Mouse (Mus musculus): ENCODE measurements at regions not wholly inside any gene's neighbourhood (a gene's known extent, or its start where the extent isn't known, plus 50 kb on each side); places are given as distances from the start of the nearest gene placed in this dataset.

- ATAC-seq (ENCODE audit: insufficient read depth) (no peak), DNase-seq (ENCODE audit: low read depth in 3 of 3, low spot score in 3 of 3) (no peak)
- no peaks in the 10 kb centered on the region for H3K36me3 ChIP-seq (replicated peaks; ENCODE audit: control insufficient read depth, insufficient read depth, low read depth)
- H3K9me3 ChIP-seq (ENCODE audit: control insufficient read depth, low read length) = no peaks in the 10 kb centered on the region
- no peak overlapping the region for H3K4me3 ChIP-seq (ENCODE audit: insufficient read depth in 1 of 2, low read depth in 2 of 2, low read length in 2 of 2)
- H3K27me3 ChIP-seq (ENCODE audit: control insufficient read depth, insufficient read depth, low read length) = no peaks in the 10 kb centered on the region
- H3K9ac ChIP-seq (replicated peaks) = no peak overlapping the region
- no peak overlapping the region for H3K4me2 ChIP-seq (ENCODE audit: low read depth)
- H3K27ac ChIP-seq = no peak overlapping the region
- H3K4me1 ChIP-seq (replicated peaks; ENCODE audit: control insufficient read depth in 2 of 2, insufficient read depth in 2 of 2, low read length in 1 of 2) = no peaks in the 10 kb centered on the region
- 53% methylated on average over 4 of the region's 4 CpGs for WGBS (ENCODE audit: insufficient replicate concordance)
- TF ChIP-seq EP300 (IDR thresholded peaks at IDR 0.05; ENCODE audit: low read depth) (no peak), CTCF (IDR thresholded peaks at IDR 0.05; ENCODE audit: low read depth) (no peak)
These were observed 125.8 kb upstream of the Usp24 start for GRCm38 (mm10) chr4:106190248-106190647.

- ATAC-seq (ENCODE audit: insufficient read depth) (no peak), DNase-seq (ENCODE audit: low read depth in 3 of 3, low spot score in 3 of 3) (no peak)
- TF ChIP-seq EP300 (IDR thresholded peaks at IDR 0.05; ENCODE audit: low read depth) (no peak), CTCF (IDR thresholded peaks at IDR 0.05; ENCODE audit: low read depth) (no peak)
- WGBS (ENCODE audit: insufficient replicate concordance) = 72% methylated on average over 8 of the region's 8 CpGs
- Histone ChIP-seq H3K9me3 (ENCODE audit: control insufficient read depth, low read length) (no peaks in the 10 kb centered on the region), H3K4me3 (ENCODE audit: insufficient read depth in 1 of 2, low read depth in 2 of 2, low read length in 2 of 2) (no peak overlapping the region), H3K36me3 (replicated peaks; ENCODE audit: control insufficient read depth, insufficient read depth, low read depth) (no peaks in the 10 kb centered on the region), H3K9ac (replicated peaks) (no peak overlapping the region), H3K27ac (no peak overlapping the region), H3K27me3 (ENCODE audit: control insufficient read depth, insufficient read depth, low read length) (no peaks in the 10 kb centered on the region), H3K4me1 (replicated peaks; ENCODE audit: control insufficient read depth in 2 of 2, insufficient read depth in 2 of 2, low read length in 1 of 2) (no peaks in the 10 kb centered on the region), H3K4me2 (ENCODE audit: low read depth) (no peak overlapping the region)
These were observed 124.7 kb upstream of the Usp24 start for GRCm38 (mm10) chr4:106191331-106191730.

- H3K27ac ChIP-seq = no peak overlapping the region
- H3K9me3 ChIP-seq (ENCODE audit: control insufficient read depth, low read length) = no peaks in the 10 kb centered on the region
- H3K4me3 ChIP-seq (ENCODE audit: insufficient read depth in 1 of 2, low read depth in 2 of 2, low read length in 2 of 2) = no peak overlapping the region
- WGBS (ENCODE audit: insufficient replicate concordance) = 58% methylated on average over 3 of the region's 3 CpGs
- H3K36me3 ChIP-seq (replicated peaks; ENCODE audit: control insufficient read depth, insufficient read depth, low read depth) = no peaks in the 10 kb centered on the region
- DNase-seq (ENCODE audit: low read depth in 3 of 3, low spot score in 3 of 3) = no peak
- H3K4me1 ChIP-seq (replicated peaks; ENCODE audit: control insufficient read depth in 2 of 2, insufficient read depth in 2 of 2, low read length in 1 of 2) = no peaks in the 10 kb centered on the region
- no peak for ATAC-seq (ENCODE audit: insufficient read depth)
- H3K4me2 ChIP-seq (ENCODE audit: low read depth) = no peak overlapping the region
- H3K27me3 ChIP-seq (ENCODE audit: control insufficient read depth, insufficient read depth, low read length) = no peaks in the 10 kb centered on the region
- TF ChIP-seq CTCF (IDR thresholded peaks at IDR 0.05; ENCODE audit: low read depth) = no peak
- TF ChIP-seq EP300 (IDR thresholded peaks at IDR 0.05; ENCODE audit: low read depth) = no peak
- H3K9ac ChIP-seq (replicated peaks) = no peak overlapping the region
These were observed 124.2 kb upstream of the Usp24 start for GRCm38 (mm10) chr4:106191843-106192242.

GRCm38 (mm10) chr4:106193204-106193945 is 122.6 kb upstream of the Usp24 start:
- no peak overlapping the region for H3K9ac ChIP-seq (replicated peaks)
- ATAC-seq (ENCODE audit: insufficient read depth) (no peak), DNase-seq (ENCODE audit: low read depth in 3 of 3, low spot score in 3 of 3) (no peak)
- no peaks in the 10 kb centered on the region for H3K36me3 ChIP-seq (replicated peaks; ENCODE audit: control insufficient read depth, insufficient read depth, low read depth)
- no peaks in the 10 kb centered on the region for H3K27me3 ChIP-seq (ENCODE audit: control insufficient read depth, insufficient read depth, low read length)
- no peaks in the 10 kb centered on the region for H3K9me3 ChIP-seq (ENCODE audit: control insufficient read depth, low read length)
- no peak for TF ChIP-seq EP300 (IDR thresholded peaks at IDR 0.05; ENCODE audit: low read depth)
- TF ChIP-seq CTCF (IDR thresholded peaks at IDR 0.05; ENCODE audit: low read depth) = no peak
- 65% methylated on average over 3 of the region's 3 CpGs for WGBS (ENCODE audit: insufficient replicate concordance)
- H3K4me3 ChIP-seq (ENCODE audit: insufficient read depth in 1 of 2, low read depth in 2 of 2, low read length in 2 of 2) = no peak overlapping the region
- no peak overlapping the region for H3K4me2 ChIP-seq (ENCODE audit: low read depth)
- H3K4me1 ChIP-seq (replicated peaks; ENCODE audit: control insufficient read depth in 2 of 2, insufficient read depth in 2 of 2, low read length in 1 of 2) = no peaks in the 10 kb centered on the region
- no peak overlapping the region for H3K27ac ChIP-seq

GRCm38 (mm10) chr4:106195497-106196166 is 120.4 kb upstream of the Usp24 start:
- DNase-seq (ENCODE audit: low read depth in 3 of 3, low spot score in 3 of 3) = no peak

More at GRCm38 (mm10) chr4:106195497-106196166, 120.4 kb upstream of the Usp24 start:
- 40% methylated on average over 3 of the region's 3 CpGs for WGBS (ENCODE audit: insufficient replicate concordance)
- TF ChIP-seq EP300 (IDR thresholded peaks at IDR 0.05; ENCODE audit: low read depth) = no peak
- ATAC-seq (ENCODE audit: insufficient read depth) = peak; percentile 49; the same call in 1 of the 2 replicates
- Histone ChIP-seq H3K27me3 (ENCODE audit: control insufficient read depth, insufficient read depth, low read length) (no peaks in the 10 kb centered on the region), H3K36me3 (replicated peaks; ENCODE audit: control insufficient read depth, insufficient read depth, low read depth) (no peaks in the 10 kb centered on the region), H3K9me3 (ENCODE audit: control insufficient read depth, low read length) (no peaks in the 10 kb centered on the region), H3K4me2 (ENCODE audit: low read depth) (no peak overlapping the region), H3K4me3 (ENCODE audit: insufficient read depth in 1 of 2, low read depth in 2 of 2, low read length in 2 of 2) (no peak overlapping the region), H3K4me1 (replicated peaks; ENCODE audit: control insufficient read depth in 2 of 2, insufficient read depth in 2 of 2, low read length in 1 of 2) (no peaks in the 10 kb centered on the region), H3K9ac (replicated peaks) (no peak overlapping the region), H3K27ac (no peak overlapping the region; the same call in 1 of the 2 replicates)

All from liver, embryonic 14.5 days (tissue).